Mouse (Mus musculus): ENCODE results near the gene Ush1g.

DNA sequence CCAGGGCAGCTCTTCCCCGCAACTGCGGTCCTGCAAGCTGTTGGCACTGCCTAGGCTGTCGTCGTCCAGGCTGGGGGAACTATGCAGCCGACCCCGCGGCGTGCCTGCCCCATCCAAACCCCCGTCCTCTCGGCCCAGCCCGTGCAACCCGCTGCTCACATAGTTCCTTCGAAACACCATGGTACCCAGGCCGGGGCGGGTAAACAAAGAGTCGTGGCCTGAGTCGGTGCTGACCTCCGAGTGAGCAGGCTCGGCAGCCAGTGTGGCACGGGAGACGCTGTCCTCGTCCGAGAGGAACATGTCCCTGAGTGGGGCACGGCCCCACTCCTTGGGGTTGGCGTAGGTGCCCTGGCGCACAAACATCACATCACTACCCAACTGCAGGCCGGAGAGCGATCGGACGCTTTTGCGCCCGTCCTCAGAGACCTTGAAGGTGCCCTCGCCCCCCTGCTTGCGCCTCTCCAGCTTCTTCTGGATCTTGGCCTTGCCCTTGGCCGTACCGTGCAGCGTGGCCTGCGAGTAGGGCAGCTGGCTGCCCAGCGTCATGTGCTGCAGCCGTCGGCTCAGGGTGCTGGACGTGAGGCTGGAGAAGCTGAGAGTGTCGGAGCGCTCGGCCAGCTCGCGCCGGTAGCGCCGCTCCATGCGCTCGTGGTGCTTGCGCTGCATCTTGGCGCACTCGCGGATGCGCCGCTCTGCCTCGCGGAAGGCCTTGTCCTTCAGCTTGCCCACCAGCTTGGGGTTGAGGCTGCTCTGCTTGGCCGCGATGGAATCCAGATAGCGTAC is 3.4 kb downstream of the Ush1g start:
- TF ChIP-seq CTCF (IDR thresholded peaks at IDR 0.05; ENCODE audit: low read depth) (no peak), EP300 (optimal IDR thresholded peaks at IDR 0.05) (no peak)

All from stomach, postnatal 0 days (tissue).